Mouse (Mus musculus) heart, adult 2 months (tissue): ENCODE results near the gene Arid5b.

ENCODE experiments used
- EP300 ChIP-seq: fragments of 200-500 bp; IDR thresholded peaks from 2 replicates; pipeline ENCODE4 v1.6.1; 2011; ENCODE audit warnings: low read depth, low read length, control low read depth; ENCODE audit not compliant: insufficient read depth
- POLR2A ChIP-seq: fragments of 200-500 bp; IDR thresholded peaks from 2 replicates; pipeline ENCODE4 v1.6.1; 2011; ENCODE audit warnings: mild to moderate bottlenecking, low read depth, low read length, control low read depth; ENCODE audit not compliant: insufficient read depth

DNA sequence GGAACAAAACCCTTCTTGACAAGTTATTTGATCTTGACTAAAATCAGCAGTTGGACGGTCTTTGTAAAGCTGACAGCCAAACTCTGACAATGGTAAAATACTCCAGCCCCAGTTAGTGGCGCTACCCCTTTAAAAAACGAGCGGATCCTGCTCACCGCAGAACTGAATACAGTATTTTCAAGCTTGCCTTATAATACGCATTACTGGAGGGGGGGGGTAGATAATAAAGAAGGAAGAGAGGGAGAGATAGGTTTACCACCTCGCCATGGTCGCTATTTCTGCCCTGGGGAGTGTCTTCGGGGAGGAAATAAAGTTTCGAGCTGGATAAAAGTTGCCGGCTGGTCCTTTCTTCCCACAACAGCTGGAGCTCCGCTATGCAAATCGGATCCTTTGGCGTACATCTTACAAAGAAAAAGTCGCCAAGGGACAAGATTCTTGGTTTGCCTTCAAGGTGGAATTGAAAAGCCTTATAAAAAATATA lies 829 bp downstream of the Arid5b start:
- TF ChIP-seq EP300 (no peak), POLR2A (no peak)
